Mouse (Mus musculus) heart, adult 2 months (tissue): ENCODE measurements at regions not wholly inside any gene's neighbourhood (a gene's known extent, or its start where the extent isn't known, plus 50 kb on each side); places are given as distances from the start of the nearest gene placed in this dataset.

Experiments used
- DNase-seq, 2 experiments: peaks; one replicate each; pipeline ENCODE4 v3.0.0; 2021
- H3K27ac ChIP-seq: fragments of 200-600 bp; 2 replicates; pipeline ENCODE4 v1.8.1; 2022
- H3K27me3 ChIP-seq: fragments of 200-500 bp; 2 replicates; pipeline ENCODE4 v1.6.1; 2012; ENCODE audit warnings: mild to moderate bottlenecking, low read length, inconsistent platforms, mixed read lengths; ENCODE audit not compliant: control insufficient read depth, insufficient read depth
- H3K36me3 ChIP-seq: fragments of 200-500 bp; 2 replicates; pipeline ENCODE4 v1.6.1; 2012; ENCODE audit warnings: low read length, inconsistent platforms; ENCODE audit not compliant: control insufficient read depth, insufficient read depth
- H3K4me1 ChIP-seq: fragments of 200-500 bp; 2 replicates; pipeline ENCODE4 v1.6.1; 2011; ENCODE audit warnings: low read length; ENCODE audit not compliant: control insufficient read depth, insufficient read depth
- H3K4me3 ChIP-seq: fragments of 200-600 bp; 2 replicates; pipeline ENCODE4 v1.8.1; 2022
- H3K79me2 ChIP-seq: fragments of 200-500 bp; replicated peaks from 2 replicates; pipeline ENCODE4 v1.6.1; 2012; ENCODE audit warnings: mild to moderate bottlenecking, inconsistent platforms, low read length, moderate library complexity, mixed read lengths; ENCODE audit not compliant: control insufficient read depth, insufficient read depth
- H3K9ac ChIP-seq: fragments of 200-500 bp; 2 replicates; pipeline ENCODE4 v1.6.1; 2012; ENCODE audit warnings: low read depth, mild to moderate bottlenecking, control low read depth, inconsistent platforms, low read length, mixed read lengths
- CTCF ChIP-seq: fragments of 200-600 bp; IDR thresholded peaks from 2 replicates; pipeline ENCODE4 v1.8.1; 2022; ENCODE audit warnings: antibody characterized with exemption, mild to moderate bottlenecking, moderate library complexity
- EP300 ChIP-seq: fragments of 200-500 bp; IDR thresholded peaks from 2 replicates; pipeline ENCODE4 v1.6.1; 2011; ENCODE audit warnings: low read depth, low read length, control low read depth; ENCODE audit not compliant: insufficient read depth
- POLR2A ChIP-seq: fragments of 200-500 bp; IDR thresholded peaks from 2 replicates; pipeline ENCODE4 v1.6.1; 2011; ENCODE audit warnings: mild to moderate bottlenecking, low read depth, low read length, control low read depth; ENCODE audit not compliant: insufficient read depth
- WGBS: fragments of 180-500 bp; shearing (Covaris S2); methylation state at CpG from one replicate; pipeline ENCODE4 v1.1.7; 2018; 5-methylcytosine and 5-hydroxymethylcytosine counted together
- intact Hi-C: fragments of 180-260 bp; cut with DNase I; formaldehyde crosslinking; loops from one replicate; pipeline ENCODE4 v1.15.1; 2025

DNA sequence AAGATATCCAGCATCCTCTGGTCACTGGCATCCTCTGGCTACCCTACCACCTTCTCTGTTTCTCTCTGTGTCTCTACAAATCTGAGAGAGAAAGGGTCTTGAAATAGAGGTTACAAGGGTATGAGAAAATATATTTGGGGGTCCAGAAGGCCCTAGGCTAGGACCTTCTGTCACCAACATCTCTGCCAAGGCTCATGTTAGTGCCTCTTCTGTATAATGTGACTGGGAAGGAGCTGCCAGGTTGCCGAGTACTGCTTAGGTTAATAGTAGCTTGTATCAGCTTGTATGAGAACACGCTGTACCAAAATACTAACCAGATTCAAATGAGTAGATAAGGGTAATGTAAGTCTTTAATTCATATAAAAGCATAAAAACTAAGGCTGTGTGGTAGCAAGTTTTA lies 929.0 kb downstream of the Epha4 start:
- no peak overlapping the region for H3K27ac ChIP-seq
- WGBS: 80% methylated on average over 2 of the region's 2 CpGs
- no peak overlapping the region for H3K4me3 ChIP-seq
- no peak for DNase-seq
- H3K36me3 ChIP-seq: no peaks in the 10 kb centered on the region
- no peaks in the 10 kb centered on the region for H3K79me2 ChIP-seq
- H3K4me1 ChIP-seq: no peaks in the 10 kb centered on the region
- intact Hi-C loops: no loop called here
- H3K27me3 ChIP-seq: no peaks in the 10 kb centered on the region
- H3K9ac ChIP-seq: no peak overlapping the region
- TF ChIP-seq EP300 (no peak), CTCF (no peak), POLR2A (no peak)

- Histone ChIP-seq H3K27ac (no peak overlapping the region), H3K36me3 (no peaks in the 10 kb centered on the region), H3K9ac (no peak overlapping the region), H3K4me1 (no peaks in the 10 kb centered on the region), H3K4me3 (no peak overlapping the region), H3K79me2 (no peaks in the 10 kb centered on the region), H3K27me3 (no peaks in the 10 kb centered on the region)
- whole genome bisulfite sequencing: 91% methylated on average over 3 of the region's 3 CpGs
- intact Hi-C loops: no loop called here
- DNase-seq: no peak
- TF ChIP-seq EP300 (no peak), CTCF (no peak), POLR2A (no peak)
These were observed 889.1 kb downstream of the Epha4 start for GRCm38 (mm10) chr1:76625831-76626230.

- TF ChIP-seq POLR2A (no peak), CTCF (peak; percentile 55)
- Histone ChIP-seq H3K9ac (no peak overlapping the region), H3K79me2 (no peaks in the 10 kb centered on the region), H3K4me1 (no peaks in the 10 kb centered on the region), H3K4me3 (no peak overlapping the region), H3K36me3 (no peaks in the 10 kb centered on the region), H3K27me3 (no peaks in the 10 kb centered on the region), H3K27ac (no peak overlapping the region)
- intact Hi-C loops: loop anchor here (5.0 kb wide), 1 partner anchor 887 kb away; the partner anchor contains the start of gene Epha4
- DNase-seq: no peak
These were observed 885.0 kb downstream of the Epha4 start for GRCm38 (mm10) chr1:76629861-76630260.

DNA sequence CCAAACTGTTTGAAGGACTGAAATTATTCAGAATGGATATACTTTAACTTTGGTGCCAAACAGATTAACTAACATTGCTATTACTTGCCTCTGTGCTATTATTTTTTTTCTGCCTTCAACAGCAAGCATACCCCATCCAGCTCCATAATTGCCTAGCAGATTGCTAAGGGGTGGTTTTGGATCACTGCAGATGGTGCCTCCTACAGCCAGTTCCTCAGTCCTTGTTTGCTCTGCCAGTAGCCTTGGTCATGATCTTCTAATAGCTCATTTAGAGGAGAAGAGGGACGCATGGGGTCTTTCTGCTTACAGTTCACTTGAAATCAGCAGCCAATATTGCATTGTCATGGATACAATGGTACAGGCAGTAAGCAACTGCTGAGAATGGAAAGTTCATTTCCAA lies 880.8 kb downstream of the Epha4 start:
- Histone ChIP-seq H3K9ac (no peak overlapping the region), H3K36me3 (no peaks in the 10 kb centered on the region), H3K27me3 (no peaks in the 10 kb centered on the region), H3K4me3 (no peak overlapping the region), H3K27ac (no peak overlapping the region), H3K79me2 (no peaks in the 10 kb centered on the region), H3K4me1 (no peaks in the 10 kb centered on the region)
- WGBS: 76% methylated on average over 1 of the region's 1 CpGs
- TF ChIP-seq CTCF: no peak
- no peak for TF ChIP-seq EP300
- no peak for TF ChIP-seq POLR2A
- DNase-seq: no peak
- intact Hi-C loops: loop anchor here (5.0 kb wide), 1 partner anchor 883 kb away; the partner anchor contains the start of gene Epha4

DNA sequence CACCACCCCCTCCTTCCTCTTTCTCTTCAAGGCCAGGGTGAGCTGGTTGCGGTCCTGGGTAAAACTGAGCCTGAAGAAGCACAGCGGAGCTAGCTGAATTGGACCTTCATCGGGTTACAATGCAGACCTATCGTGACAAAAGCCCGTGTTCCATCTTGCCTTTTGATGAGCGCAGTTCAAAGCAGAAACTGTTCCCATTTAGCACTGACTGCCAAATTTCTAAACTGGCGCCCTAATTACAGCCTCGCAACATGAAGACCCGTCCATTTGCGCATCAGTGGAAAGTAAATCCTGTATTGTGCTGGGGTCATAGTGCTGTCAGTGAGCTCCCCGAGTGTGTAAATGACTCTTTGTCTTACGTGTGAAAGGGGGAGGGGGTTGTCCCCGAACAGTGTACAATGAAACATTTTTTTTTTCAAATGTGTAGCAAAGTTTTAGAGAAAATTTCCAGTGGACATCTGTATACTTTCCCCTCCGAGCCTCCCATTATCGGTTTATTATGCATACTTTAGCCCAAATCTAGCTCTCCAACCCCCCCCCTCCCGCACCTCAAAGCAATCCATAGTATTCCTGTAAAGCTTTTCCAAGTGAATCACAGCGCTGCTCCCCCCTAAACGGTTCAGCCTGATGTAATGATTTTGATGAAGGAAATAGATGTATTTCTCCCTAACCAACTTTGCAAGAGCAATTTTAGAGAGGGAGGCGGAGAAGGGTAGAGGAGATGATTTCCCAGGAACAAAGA lies 877.4 kb downstream of the Epha4 start:
- no peaks in the 10 kb centered on the region for H3K36me3 ChIP-seq
- H3K9ac ChIP-seq: no peak overlapping the region
- WGBS: 86% methylated on average over 19 of the region's 19 CpGs
- H3K79me2 ChIP-seq: no peaks in the 10 kb centered on the region
- intact Hi-C loops: no loop called here
- H3K27me3 ChIP-seq: no peaks in the 10 kb centered on the region
- H3K4me3 ChIP-seq: no peak overlapping the region
- no peak overlapping the region for H3K27ac ChIP-seq
- TF ChIP-seq CTCF (no peak), EP300 (no peak), POLR2A (no peak)
- no peak for DNase-seq
- no peaks in the 10 kb centered on the region for H3K4me1 ChIP-seq

DNA sequence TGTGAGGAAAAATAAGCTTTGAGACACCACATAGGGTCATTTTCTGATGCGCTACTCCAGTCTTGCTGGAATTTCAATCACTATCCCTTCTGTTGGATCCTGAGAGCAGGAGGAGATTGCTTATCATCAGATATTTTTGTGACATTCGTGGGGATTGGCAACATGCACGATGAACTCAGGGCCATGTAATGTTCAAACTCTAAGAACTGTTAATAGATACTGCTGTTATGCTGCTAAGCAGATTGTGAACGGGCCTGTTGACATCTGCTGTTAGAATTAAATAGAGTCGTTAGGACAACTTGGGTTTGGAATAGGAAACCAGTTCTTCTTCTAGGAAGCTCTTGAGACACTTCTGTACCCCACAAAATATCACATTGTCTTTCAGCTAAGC lies 876.9 kb downstream of the Epha4 start:
- WGBS: 35% methylated on average over 5 of the region's 5 CpGs
- H3K4me3 ChIP-seq: no peak overlapping the region
- no peaks in the 10 kb centered on the region for H3K27me3 ChIP-seq
- no peaks in the 10 kb centered on the region for H3K79me2 ChIP-seq
- H3K9ac ChIP-seq: no peak overlapping the region
- no peaks in the 10 kb centered on the region for H3K36me3 ChIP-seq
- intact Hi-C loops: no loop called here
- no peaks in the 10 kb centered on the region for H3K4me1 ChIP-seq
- DNase-seq: no peak
- no peak for TF ChIP-seq POLR2A
- H3K27ac ChIP-seq: no peak overlapping the region
